Mouse (Mus musculus) erythroblast, embryonic 14.5 days (primary cell): ENCODE results near the gene Apol7e. TPM values are rescaled to one million over a fixed set of nuclear protein-coding genes. Genes with fewer than 3 reads are reported as not detected.

Experiments
- H3K27me3 ChIP-seq: 2 replicates; pipeline ENCODE4 v1.6.1; 2012; ENCODE audit warnings: inconsistent platforms; ENCODE audit not compliant: control insufficient read depth
- H3K36me3 ChIP-seq: 2 replicates; pipeline ENCODE4 v1.6.1; 2012; ENCODE audit warnings: mild to moderate bottlenecking, inconsistent platforms; ENCODE audit not compliant: control insufficient read depth
- H3K4me1 ChIP-seq: 2 replicates; pipeline ENCODE4 v1.6.1; 2012; ENCODE audit warnings: inconsistent platforms; ENCODE audit not compliant: control insufficient read depth
- H3K4me3 ChIP-seq: replicated peaks from 2 replicates; pipeline ENCODE3; 2012; ENCODE audit warnings: moderate library complexity, mild to moderate bottlenecking, inconsistent platforms
- H3K9me3 ChIP-seq: 2 replicates; pipeline ENCODE4 v1.6.1; 2012; ENCODE audit warnings: low read length, inconsistent platforms, mixed read lengths; ENCODE audit not compliant: control insufficient read depth
- GATA1 ChIP-seq: IDR thresholded peaks from 2 replicates; pipeline ENCODE4 v1.6.1; 2012; ENCODE audit warnings: low read length, inconsistent platforms, mixed read lengths
- TAL1 ChIP-seq: IDR thresholded peaks from 3 replicates; pipeline ENCODE4 v1.6.1; 2012; ENCODE audit warnings: low read length, inconsistent platforms, mixed read lengths
- polyA plus RNA-seq: library from polyadenylated mRNA; stranded (reverse); fragments of >175 nt; gene quantifications from 2 replicates; pipeline ENCODE4 v1.2.3, GENCODE M21; 2012

Apol7e gene
- polyA plus RNA-seq, 1 experiment = not detected

GRCm38 (mm10) chr15:77760037-77760436 lies 61.4 kb downstream of the Apol7e start:
- Histone ChIP-seq H3K4me3 (no peak overlapping the region), H3K36me3 (peaks cover 64% of the 10 kb centered on the region), H3K4me1 (peaks cover 28% of the 10 kb centered on the region), H3K9me3 (peaks cover 2% of the 10 kb centered on the region; the same call in 1 of the 2 replicates), H3K27me3 (no peaks in the 10 kb centered on the region)
- TF ChIP-seq TAL1 = no peak
- no peak for TF ChIP-seq GATA1

DNA sequence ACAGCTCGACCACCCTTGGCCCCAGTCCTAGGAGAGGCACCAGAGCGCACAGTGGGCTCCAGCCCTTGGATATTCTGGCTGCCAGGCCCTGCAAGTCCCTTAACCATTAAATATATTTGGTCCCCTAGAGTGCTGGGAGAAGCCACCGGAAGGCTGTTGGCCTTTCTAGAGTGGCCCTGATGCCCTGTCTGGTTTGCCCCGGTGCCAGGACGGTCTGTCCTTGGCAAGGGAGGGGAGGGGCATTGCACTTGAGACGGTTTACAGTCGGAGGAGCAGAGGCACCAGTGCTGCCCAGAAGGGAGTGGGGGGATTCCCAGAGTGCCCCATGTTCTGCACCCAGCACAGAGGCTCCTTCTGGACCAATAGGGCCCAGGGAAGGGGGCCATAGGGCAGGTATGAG lies 62.4 kb downstream of the Apol7e start:
- TF ChIP-seq GATA1 (no peak), TAL1 (no peak)
- H3K4me1 ChIP-seq = peaks cover 24% of the 10 kb centered on the region
- no peaks in the 10 kb centered on the region for H3K9me3 ChIP-seq
- H3K4me3 ChIP-seq = no peak overlapping the region
- no peaks in the 10 kb centered on the region for H3K27me3 ChIP-seq
- H3K36me3 ChIP-seq = peaks cover 71% of the 10 kb centered on the region

DNA sequence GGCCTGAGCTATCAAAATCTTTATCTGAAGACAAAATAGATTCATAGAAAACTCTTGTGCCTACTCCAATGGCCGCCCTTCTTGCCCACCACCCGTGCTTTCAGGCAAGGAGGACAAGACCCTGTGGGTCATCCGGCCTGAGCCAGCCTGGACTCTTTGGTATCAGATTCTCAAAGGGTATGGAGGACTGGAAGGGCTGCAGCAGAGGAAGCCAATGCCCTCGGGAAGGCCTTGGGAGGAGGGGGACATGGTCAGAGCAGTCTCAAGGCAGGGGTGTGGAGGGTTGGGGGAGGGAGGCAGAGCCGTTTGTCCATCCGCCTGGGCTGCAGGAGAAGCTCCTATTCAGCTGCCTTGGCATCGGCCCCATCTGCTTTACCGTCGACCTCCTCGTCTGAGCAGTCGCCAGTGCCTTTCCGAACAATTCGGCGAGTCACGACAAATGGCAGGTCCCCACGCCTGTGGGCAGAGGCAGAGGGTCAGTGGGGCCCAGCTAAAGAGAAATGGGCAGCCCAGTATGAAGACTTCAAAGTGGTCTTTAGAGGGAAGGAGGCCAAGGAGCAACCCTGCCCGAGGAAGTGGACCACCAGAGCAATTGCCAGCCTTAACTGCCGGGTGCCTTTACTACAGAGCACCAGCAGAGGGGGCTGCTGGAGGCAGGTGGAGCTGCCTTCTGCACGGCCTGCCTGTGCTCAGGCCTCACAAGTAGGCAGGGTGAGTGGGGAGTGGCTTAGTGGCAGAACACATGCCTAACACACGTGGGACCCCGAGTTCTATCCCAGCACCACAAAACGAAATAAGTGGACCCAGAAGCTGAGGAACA lies 63.1 kb downstream of the Apol7e start:
- H3K9me3 ChIP-seq = no peaks in the 10 kb centered on the region
- no peaks in the 10 kb centered on the region for H3K27me3 ChIP-seq
- H3K4me3 ChIP-seq = no peak overlapping the region
- H3K36me3 ChIP-seq = peaks cover 78% of the 10 kb centered on the region
- peaks cover 17% of the 10 kb centered on the region for H3K4me1 ChIP-seq
- TF ChIP-seq GATA1 (no peak), TAL1 (no peak)

DNA sequence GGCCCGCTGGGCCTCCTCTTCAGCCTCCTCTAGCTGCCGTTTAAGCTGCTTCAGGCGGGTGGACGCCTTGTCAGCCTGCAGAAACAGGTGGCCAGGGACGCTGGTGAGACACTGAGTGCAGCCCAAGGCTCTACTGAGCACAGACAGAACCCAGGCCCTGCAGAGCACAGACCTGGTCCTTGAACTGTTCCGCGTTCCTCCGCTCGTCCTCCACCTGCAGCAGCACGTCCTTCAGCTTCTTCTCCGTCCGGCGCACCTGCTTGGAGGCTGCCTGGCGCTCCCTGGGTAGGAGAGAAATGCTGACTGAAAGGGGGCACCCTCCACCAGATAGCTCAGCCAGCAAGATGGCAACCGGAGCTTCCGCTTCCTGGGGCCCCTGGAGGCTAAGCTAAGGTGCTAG lies 64.4 kb downstream of the Apol7e start:
- no peaks in the 10 kb centered on the region for H3K27me3 ChIP-seq
- H3K4me3 ChIP-seq = no peak overlapping the region
- H3K9me3 ChIP-seq = no peaks in the 10 kb centered on the region
- H3K36me3 ChIP-seq = peaks cover 91% of the 10 kb centered on the region
- no peak for TF ChIP-seq TAL1
- TF ChIP-seq GATA1 = no peak
- H3K4me1 ChIP-seq = peaks cover 7% of the 10 kb centered on the region

- Histone ChIP-seq H3K4me3 (no peak overlapping the region), H3K27me3 (no peaks in the 10 kb centered on the region), H3K4me1 (peaks cover 7% of the 10 kb centered on the region), H3K36me3 (peaks cover 98% of the 10 kb centered on the region), H3K9me3 (no peaks in the 10 kb centered on the region)
- TF ChIP-seq TAL1 = no peak
- no peak for TF ChIP-seq GATA1
Observed at GRCm38 (mm10) chr15:77763702-77764101, 65.0 kb downstream of the Apol7e start.

DNA sequence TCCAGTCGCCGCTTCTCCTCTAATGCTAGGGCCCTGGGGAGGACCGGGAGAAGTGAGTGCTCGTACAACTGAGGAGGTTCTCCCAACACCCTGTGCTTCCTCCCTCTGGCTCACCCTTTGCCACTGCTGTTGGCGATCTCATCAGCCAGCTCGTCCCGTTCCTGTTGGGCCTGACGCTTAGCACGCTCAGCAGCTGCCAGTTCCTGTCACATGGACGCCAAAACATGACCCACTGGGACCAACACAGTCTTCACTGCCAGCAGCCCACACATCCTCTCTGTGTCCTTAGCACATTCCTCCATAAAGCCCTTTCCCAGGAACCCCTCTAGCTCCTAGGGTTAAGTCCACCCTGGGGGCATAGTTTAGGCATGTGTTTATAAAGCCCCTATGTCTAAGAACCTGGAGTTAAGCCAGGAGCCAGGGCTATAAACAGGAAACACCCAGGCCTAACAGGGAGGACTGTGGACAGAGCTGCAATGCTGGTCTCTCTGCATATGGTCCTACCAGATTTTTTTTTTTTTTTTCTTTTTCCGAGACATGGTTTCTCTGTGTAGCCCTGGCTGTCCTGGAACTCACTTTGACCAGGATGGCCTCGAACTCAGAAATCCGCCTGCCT lies 65.8 kb downstream of the Apol7e start:
- Histone ChIP-seq H3K36me3 (peaks cover 100% of the 10 kb centered on the region), H3K4me1 (peaks cover 7% of the 10 kb centered on the region), H3K9me3 (no peaks in the 10 kb centered on the region), H3K4me3 (no peak overlapping the region), H3K27me3 (no peaks in the 10 kb centered on the region)
- TF ChIP-seq GATA1 (no peak), TAL1 (no peak)

DNA sequence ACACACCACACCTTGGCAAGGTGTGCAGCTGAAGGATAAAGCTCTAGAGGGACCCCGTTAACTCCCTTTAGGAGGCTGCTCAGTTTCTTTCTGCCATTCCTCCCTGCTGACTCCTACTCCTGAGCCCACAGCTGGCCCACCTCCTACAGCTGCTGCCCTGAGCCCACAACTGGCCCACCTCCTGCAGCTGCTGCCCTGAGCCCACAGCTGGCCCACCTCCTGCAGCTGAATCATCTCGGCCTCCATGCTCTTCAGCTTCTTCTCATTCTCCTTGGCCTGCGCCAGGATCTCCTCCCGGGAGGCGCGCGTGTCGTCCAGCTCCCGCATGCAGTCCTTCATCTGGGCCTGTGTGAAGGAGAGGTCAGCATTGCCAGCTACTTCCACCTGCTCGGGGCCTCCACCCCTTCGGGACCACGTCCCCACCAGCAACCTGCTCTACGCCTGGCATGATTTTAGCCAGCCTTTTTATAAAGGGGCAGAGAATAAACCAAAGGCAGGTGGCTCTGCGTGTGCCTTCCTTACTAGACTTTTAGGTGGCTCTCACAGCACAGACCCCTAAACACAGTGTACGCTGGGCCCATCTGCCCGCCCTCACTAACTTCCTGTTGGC lies 66.9 kb downstream of the Apol7e start:
- Histone ChIP-seq H3K9me3 (no peaks in the 10 kb centered on the region), H3K27me3 (no peaks in the 10 kb centered on the region), H3K36me3 (peaks cover 100% of the 10 kb centered on the region), H3K4me1 (peaks cover 7% of the 10 kb centered on the region), H3K4me3 (no peak overlapping the region)
- TF ChIP-seq GATA1 (no peak), TAL1 (no peak)

DNA sequence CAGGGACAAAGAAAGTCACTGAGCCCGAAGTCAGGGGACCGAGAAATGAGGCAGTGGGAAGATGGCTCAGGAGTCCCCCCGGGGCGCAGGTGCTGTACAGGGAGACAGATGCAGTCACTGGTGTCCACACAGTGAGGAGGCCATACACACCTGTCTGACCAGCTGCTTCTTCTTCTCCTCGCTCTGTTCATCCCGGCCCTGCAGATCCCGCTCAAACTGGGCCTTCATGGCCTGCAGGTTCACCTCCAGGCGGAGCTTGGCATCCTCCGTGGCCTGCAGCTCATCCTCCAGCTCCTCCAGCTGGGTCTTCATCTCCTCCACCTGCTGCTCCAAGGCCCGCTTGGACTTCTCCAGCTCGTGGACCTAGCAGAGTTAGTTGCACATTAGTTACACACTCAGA lies 68.3 kb downstream of the Apol7e start:
- H3K36me3 ChIP-seq = peaks cover 100% of the 10 kb centered on the region
- TF ChIP-seq TAL1 (no peak), GATA1 (no peak)
- no peak overlapping the region for H3K4me3 ChIP-seq
- H3K27me3 ChIP-seq = no peaks in the 10 kb centered on the region
- peaks cover 11% of the 10 kb centered on the region for H3K4me1 ChIP-seq
- no peaks in the 10 kb centered on the region for H3K9me3 ChIP-seq

Other genes starting within 250 kb of the Apol7e start
- not detected in 2 replicates for gene Apol10a, start 221.8 kb upstream of the Apol7e start, polyA plus RNA-seq
- 0.03 TPM in 1 of 2 replicates, not detected in the other for gene Apol11a, start 190.6 kb upstream of the Apol7e start, polyA plus RNA-seq
- not detected in 2 replicates for gene Apol7c, start 165.5 kb upstream of the Apol7e start, polyA plus RNA-seq
- gene 1700025B11Rik, start 137.0 kb upstream of the Apol7e start, polyA plus RNA-seq = not detected in 2 replicates
- gene Apol10b, start 102.7 kb upstream of the Apol7e start, polyA plus RNA-seq = not detected in 2 replicates
- gene Gm36245, start 99.6 kb upstream of the Apol7e start, polyA plus RNA-seq = not detected in 2 replicates
- gene Apol11b, start 55.6 kb upstream of the Apol7e start, polyA plus RNA-seq = 0.14 and 0.29 TPM in 2 replicates
- not detected in 2 replicates for gene Apol9b, start 30.2 kb downstream of the Apol7e start, polyA plus RNA-seq
- gene Apol8, start 58.1 kb downstream of the Apol7e start, polyA plus RNA-seq = 13.3 and 17.7 TPM in 2 replicates
- 10.4 and 10.9 TPM in 2 replicates for gene Myh9, start 143.3 kb downstream of the Apol7e start, polyA plus RNA-seq
- 41.7 and 44.1 TPM in 2 replicates for gene Txn2, start 230.1 kb downstream of the Apol7e start, polyA plus RNA-seq